ENCODE assay signal across 25 mouse cellular contexts in the genomic region with DNA sequence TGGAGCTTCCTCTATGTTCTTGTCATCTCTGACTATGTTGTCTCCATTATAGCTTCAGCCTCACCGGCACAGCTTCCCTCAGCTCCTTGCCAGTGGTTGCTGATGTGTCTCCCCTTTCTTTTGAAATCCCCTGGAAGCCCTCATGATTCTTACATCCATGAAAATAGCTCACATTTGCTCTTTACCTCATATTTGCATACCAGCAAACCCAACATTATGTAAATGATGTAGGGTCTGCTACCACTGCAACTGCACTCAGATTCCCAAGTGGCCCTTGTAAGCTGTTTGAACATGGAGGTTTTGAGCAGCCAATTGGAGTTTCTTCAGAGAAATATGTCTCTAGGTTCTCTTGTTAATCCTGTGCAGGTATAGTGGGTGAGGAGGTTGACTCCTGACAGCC.
"Had no signal": no experiment of that assay in that cellular context is flagged by ENCODE, and none has a peak within 500 bp of the region (broad histone marks: within the 10 kb centered on the region; RNA-seq: fewer than 3 reads in every experiment).

No protein-coding gene starts in this region.

- H3K9ac ChIP-seq: embryonic facial prominence, embryonic 12.5 days; embryonic facial prominence, embryonic 13.5 days; embryonic facial prominence, embryonic 15.5 days; forebrain, embryonic 12.5 days; forebrain, embryonic 13.5 days; forebrain, embryonic 15.5 days; forebrain, postnatal 0 days had no signal

- H3K9me3 ChIP-seq: embryonic facial prominence, embryonic 10.5 days; embryonic facial prominence, embryonic 12.5 days; embryonic facial prominence, embryonic 13.5 days; embryonic facial prominence, embryonic 15.5 days; forebrain, embryonic 10.5 days; forebrain, embryonic 12.5 days; forebrain, embryonic 13.5 days; forebrain, embryonic 15.5 days had no signal

- H3K4me1 ChIP-seq: embryonic facial prominence, embryonic 10.5 days; embryonic facial prominence, embryonic 12.5 days; embryonic facial prominence, embryonic 13.5 days; embryonic facial prominence, embryonic 15.5 days; forebrain, embryonic 10.5 days; forebrain, embryonic 12.5 days; forebrain, embryonic 15.5 days had no signal

- H3K4me3 ChIP-seq: embryonic facial prominence, embryonic 10.5 days; embryonic facial prominence, embryonic 12.5 days; embryonic facial prominence, embryonic 13.5 days; embryonic facial prominence, embryonic 15.5 days; erythroblast, embryonic 14.5 days; forebrain, embryonic 10.5 days; forebrain, embryonic 12.5 days; forebrain, embryonic 13.5 days; forebrain, embryonic 15.5 days; gastrocnemius, adult 2 months; heart, adult 2 months had no signal

- H3K4me2 ChIP-seq: embryonic facial prominence, embryonic 12.5 days; embryonic facial prominence, embryonic 13.5 days; embryonic facial prominence, embryonic 15.5 days; forebrain, embryonic 12.5 days; forebrain, embryonic 13.5 days; forebrain, embryonic 15.5 days had no signal

- H3K36me3 ChIP-seq: embryonic facial prominence, embryonic 10.5 days; embryonic facial prominence, embryonic 12.5 days; embryonic facial prominence, embryonic 13.5 days; embryonic facial prominence, embryonic 15.5 days; forebrain, embryonic 10.5 days; forebrain, embryonic 12.5 days; forebrain, embryonic 15.5 days had no signal

- H3K27ac ChIP-seq: embryonic facial prominence, embryonic 10.5 days; embryonic facial prominence, embryonic 12.5 days; embryonic facial prominence, embryonic 13.5 days; embryonic facial prominence, embryonic 15.5 days; forebrain, embryonic 10.5 days; forebrain, embryonic 12.5 days; forebrain, embryonic 13.5 days; forebrain, embryonic 15.5 days; gastrocnemius, adult 2 months; heart, adult 2 months had no signal

- H3K27me3 ChIP-seq: embryonic facial prominence, embryonic 12.5 days; embryonic facial prominence, embryonic 13.5 days; embryonic facial prominence, embryonic 15.5 days; forebrain, embryonic 12.5 days; forebrain, embryonic 13.5 days; forebrain, embryonic 15.5 days had no signal

- DNase-seq: cerebellum, adult 9-10 months; cerebellum, adult 9-11 months; cerebellum, postnatal 10 days; cerebellum, postnatal 14 days; cerebellum, postnatal 25 days; cerebellum, postnatal 36 days; embryo, embryonic 11 days; forebrain, postnatal 0 days; gastrocnemius, adult 2 months; gastrocnemius, postnatal 10 days; gastrocnemius, postnatal 14 days; gastrocnemius, postnatal 25 days; gastrocnemius, postnatal 36 days; heart, adult 11 months; heart, adult 18-20 months; heart, adult 2 months had no signal
